Mouse (Mus musculus) c-Kit-positive CD71-positive TER-119-positive erythroid progenitor cells, embryonic 14.5 days (primary cell): ENCODE data around the gene March6.

Experiments
- DNase-seq: peaks from one replicate; pipeline ENCODE4 v3.0.0-alpha.2; 2013; ENCODE audit warnings: low spot score

Gene March6

DNA sequence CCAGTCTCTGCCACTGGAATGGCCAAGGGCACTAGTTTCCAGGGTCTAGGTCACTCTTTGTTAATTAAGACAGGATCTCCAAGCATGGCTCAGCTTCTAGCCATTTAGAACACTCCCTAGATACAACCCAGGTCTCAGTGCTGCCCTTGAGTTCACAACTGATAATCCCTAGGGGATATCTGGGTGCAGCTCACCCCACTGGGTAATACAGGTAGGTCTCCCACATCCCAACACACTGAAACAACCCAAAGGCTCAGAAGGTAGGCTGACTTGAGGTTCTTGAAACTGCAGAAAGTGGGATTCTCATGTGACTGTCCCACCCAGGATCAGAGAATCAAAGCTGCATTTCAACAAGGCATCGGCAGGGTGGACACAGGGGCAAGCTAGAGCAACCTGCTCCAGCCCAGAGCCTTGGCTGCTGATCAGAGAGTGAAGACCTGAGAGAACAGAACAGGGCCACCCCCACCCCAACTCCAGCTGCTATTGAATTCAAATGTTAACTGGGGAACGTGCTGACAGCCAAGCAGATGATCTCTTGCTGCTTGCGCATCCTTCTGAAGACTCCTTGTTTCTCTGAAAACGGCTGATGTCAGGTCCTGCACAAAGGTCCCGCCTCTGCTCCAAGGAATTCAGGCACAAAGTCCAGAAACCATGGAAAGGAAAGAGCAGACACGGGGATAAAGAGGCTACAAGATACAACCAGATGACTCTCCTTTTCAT, 116.5 kb downstream of the March6 start:
- DNase-seq: no peak

DNA sequence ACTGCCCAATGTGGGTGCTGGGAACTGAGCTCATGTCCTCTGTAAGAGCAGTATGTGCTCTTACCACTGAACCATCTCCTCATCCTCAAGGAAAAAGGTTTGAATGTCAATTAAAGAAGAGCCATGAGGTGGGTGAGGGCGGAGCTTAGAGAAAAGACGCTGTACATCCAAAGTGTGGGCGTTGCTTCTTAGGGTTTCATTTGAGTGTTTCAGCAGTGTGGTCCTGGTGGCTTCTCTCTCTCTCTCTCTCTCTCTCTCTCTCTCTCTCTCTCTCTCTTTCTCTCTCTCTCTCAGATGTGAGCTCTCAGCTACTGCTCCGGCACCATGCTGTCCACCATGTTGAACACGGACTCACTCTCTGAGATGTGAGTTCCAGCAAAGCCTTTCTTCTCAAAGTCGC, 117.2 kb downstream of the March6 start:
- no peak for DNase-seq

DNA sequence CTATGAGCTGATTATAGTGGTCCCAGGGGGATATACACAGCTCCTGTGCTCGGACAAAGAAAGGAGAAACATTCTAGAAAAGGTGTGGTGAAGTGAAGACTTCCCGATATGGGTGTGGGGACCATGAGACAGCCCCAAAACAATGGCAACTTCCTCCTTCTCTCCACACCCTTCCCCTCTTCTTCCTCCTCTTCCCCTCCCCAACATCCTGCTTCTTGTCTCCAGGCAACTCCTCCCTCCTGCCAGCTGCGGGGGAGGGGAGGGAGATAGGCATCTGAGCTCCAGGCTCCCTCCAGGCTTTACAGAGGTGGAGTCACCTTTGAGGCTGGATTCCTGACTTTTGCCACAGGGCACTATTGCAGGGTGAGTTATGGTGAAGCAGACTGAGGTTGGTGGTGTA, 117.9 kb downstream of the March6 start:
- no peak for DNase-seq

DNA sequence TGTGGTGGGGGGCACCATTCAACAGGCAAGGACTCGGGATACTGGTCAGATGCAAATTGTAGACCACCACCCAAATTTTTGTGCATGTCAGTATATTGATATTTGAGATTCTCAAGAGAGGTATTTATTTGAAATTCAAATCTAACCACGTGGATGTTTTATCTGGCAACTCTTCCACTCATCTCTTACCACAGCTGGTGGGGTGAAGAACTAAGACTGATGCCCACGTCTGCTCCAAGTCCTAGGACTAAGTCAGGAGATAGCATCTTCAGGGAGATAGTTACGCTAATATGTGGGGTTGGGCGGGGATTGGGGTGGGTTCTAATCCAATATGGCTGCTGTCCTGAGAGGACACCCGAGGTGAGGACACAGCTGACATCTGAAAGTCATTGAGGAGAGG, 118.4 kb downstream of the March6 start:
- DNase-seq: no peak

DNA sequence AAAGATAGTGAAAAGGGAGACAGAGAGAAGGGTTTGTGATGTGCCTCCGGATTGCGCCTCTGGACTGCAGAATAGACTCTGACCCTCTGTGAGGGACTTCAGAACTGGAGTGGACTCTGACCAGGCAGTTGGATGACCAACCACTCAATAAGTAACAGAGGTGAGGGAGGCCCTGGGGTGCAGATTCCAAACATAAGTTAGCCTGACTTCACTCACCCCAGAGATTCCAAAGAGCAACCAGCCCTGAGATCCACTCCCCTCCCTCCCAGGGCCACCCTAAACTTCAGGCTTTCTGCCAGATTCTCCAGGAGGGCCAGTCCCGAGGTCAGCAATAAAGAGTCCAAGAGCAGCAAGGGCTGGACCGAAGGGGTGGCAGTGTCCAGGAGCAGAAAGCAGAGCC, 123.4 kb downstream of the March6 start:
- DNase-seq: no peak

DNA sequence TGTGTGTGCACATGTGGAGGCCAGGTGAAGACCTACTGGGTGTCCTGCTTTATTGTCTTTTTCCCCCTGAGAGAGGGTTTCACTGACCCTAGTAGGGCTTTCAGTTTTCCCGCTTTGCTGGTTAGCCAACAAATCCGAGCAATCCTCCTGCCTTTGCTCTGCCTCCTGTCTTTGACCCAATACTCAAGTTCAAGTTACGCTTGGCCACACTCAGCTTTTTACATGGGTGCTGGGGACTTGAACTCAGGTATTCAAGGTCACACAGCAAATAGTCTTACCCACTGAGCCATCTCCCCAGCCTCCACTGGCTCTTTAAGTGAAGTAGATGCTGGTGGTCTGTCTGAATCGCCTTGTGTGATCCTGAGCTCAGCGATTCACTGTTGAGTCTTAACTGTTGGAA, 124.0 kb downstream of the March6 start:
- no peak for DNase-seq
